Mouse (Mus musculus) neutrophil, adult 5-6 weeks (primary cell): ENCODE measurements around the gene Fank1. TPM values are rescaled to one million over a fixed set of nuclear protein-coding genes. Genes with fewer than 3 reads are reported as not detected.
"Not testable (repeated sequence)": the region's sequence is repeated elsewhere in the genome, so short reads cannot be mapped to it uniquely, and the experiment has no call there.

Experiments
- ATAC-seq: fragments of 151-379, 151-347 bp; 2 replicates; pipeline ENCODE4 v1.8.0; 2017; ENCODE audit warnings: mild to moderate bottlenecking, moderate TSS enrichment; ENCODE audit not compliant: insufficient number of reproducible peaks, poor library complexity, low FRiP score, severe bottlenecking; ENCODE audit errors: extremely low read depth
- total RNA-seq: library from RNA; stranded (forward); fragments of 200-1000 nt; gene quantifications from 2 replicates; pipeline ENCODE4 v1.2.3, GENCODE M21; 2017

Fank1 gene
- total RNA-seq, 1 experiment from 2014 or later: not detected

- no peak for ATAC-seq
Observed at GRCm38 (mm10) chr7:133876139-133876538, 99.5 kb downstream of the Fank1 start.

GRCm38 (mm10) chr7:133876646-133877342, 100.1 kb downstream of the Fank1 start:
- ATAC-seq: no peak

GRCm38 (mm10) chr7:133879761-133880160, 103.1 kb downstream of the Fank1 start:
- no peak for ATAC-seq

- ATAC-seq: not testable (repeated sequence)
Observed at GRCm38 (mm10) chr7:133884759-133885431, 108.2 kb downstream of the Fank1 start.

- no peak for ATAC-seq
Observed at GRCm38 (mm10) chr7:133888926-133889920, 112.6 kb downstream of the Fank1 start.

GRCm38 (mm10) chr7:133889986-133890385, 113.3 kb downstream of the Fank1 start:
- no peak for ATAC-seq

GRCm38 (mm10) chr7:133891298-133891697, 114.6 kb downstream of the Fank1 start:
- ATAC-seq: no peak

GRCm38 (mm10) chr7:133891796-133892195, 115.1 kb downstream of the Fank1 start:
- no peak for ATAC-seq

GRCm38 (mm10) chr7:133899391-133899790, 122.7 kb downstream of the Fank1 start:
- ATAC-seq: no peak

GRCm38 (mm10) chr7:133908966-133909365, 132.3 kb downstream of the Fank1 start:
- no peak for ATAC-seq

GRCm38 (mm10) chr7:133909833-133910375, 133.2 kb downstream of the Fank1 start:
- ATAC-seq: no peak

GRCm38 (mm10) chr7:133911881-133912280, 135.2 kb downstream of the Fank1 start:
- ATAC-seq: no peak

- ATAC-seq: no peak
Observed at GRCm38 (mm10) chr7:133916230-133916629, 139.6 kb downstream of the Fank1 start.

GRCm38 (mm10) chr7:133919306-133919705, 142.6 kb downstream of the Fank1 start:
- ATAC-seq: no peak

- no peak for ATAC-seq
Observed at GRCm38 (mm10) chr7:133919918-133920317, 143.3 kb downstream of the Fank1 start.

GRCm38 (mm10) chr7:133920724-133921123, 144.1 kb downstream of the Fank1 start:
- no peak for ATAC-seq

GRCm38 (mm10) chr7:133921291-133921690, 144.6 kb downstream of the Fank1 start:
- no peak for ATAC-seq

- no peak for ATAC-seq
Observed at GRCm38 (mm10) chr7:133923994-133924393, 147.3 kb downstream of the Fank1 start.

- ATAC-seq: no peak
Observed at GRCm38 (mm10) chr7:133925771-133926170, 149.1 kb downstream of the Fank1 start.
